In the genomic region with DNA sequence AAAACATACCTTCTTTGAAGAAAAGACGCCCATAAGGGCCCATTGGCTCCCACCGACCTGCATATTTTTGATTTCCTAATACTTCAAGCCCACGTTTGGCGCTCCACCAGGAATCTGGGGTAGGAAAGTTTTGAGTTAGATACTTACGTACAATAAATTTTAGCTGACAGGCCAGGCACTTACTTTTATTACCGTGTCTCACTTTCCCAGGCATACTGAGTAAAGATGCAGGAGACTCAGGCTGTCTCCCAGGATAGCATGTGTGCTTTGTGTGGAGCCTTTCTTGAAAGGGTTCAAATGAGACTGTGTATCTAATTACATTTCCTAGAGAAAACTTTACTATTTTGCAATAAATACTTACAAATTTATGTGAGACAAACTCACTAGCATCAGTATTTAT, we compare ENCODE assay signal across 28 mouse cellular contexts.
DNase-seq lines count a peak whose midpoint lies in the region; ATAC-seq and TF ChIP-seq lines count a peak whose summit lies in the region.
"Had no signal": no experiment of that assay in that cellular context is flagged by ENCODE, and none has a peak within 500 bp of the region (broad histone marks: within the 10 kb centered on the region; RNA-seq: fewer than 3 reads in every experiment).

No protein-coding gene starts in this region.

- no peak for ATAC-seq in embryonic facial prominence, embryonic 14.5 days (ENCODE audit: low read depth)
- ATAC-seq in kidney, postnatal 0 days (replicated peaks; ENCODE audit: low FRiP score, low read depth) = no peak
- ATAC-seq in limb, embryonic 13.5 days (ENCODE audit: low FRiP score, low read depth) = peak; percentile 67; the same call in 1 of the 2 replicates
- ATAC-seq: activated CD4-positive, CD25-positive, alpha-beta regulatory T cell, adult 4 months; CD4-positive, CD25-positive, alpha-beta regulatory T cell, adult 4 months; forebrain, embryonic 13.5 days; forebrain, embryonic 15.5 days; forebrain, postnatal 0 days had no signal

- TF ChIP-seq CTCF in kidney, postnatal 0 days (IDR thresholded peaks at IDR 0.05; ENCODE audit: low read depth) = no peak
- TF ChIP-seq CTCF in cerebellum, adult 2 months (IDR thresholded peaks at IDR 0.05; ENCODE audit: borderline replicate concordance, insufficient read depth, low read depth, low read length) = no peak

- no peaks in the 10 kb centered on the region for H3K4me1 ChIP-seq in embryonic facial prominence, embryonic 14.5 days (ENCODE audit: control insufficient read depth, insufficient read depth, low read length)
- 0 out of 2 replicates have a peak, but pooled peaks cover 4% of the 10 kb centered on the region for H3K4me1 ChIP-seq in embryonic facial prominence, embryonic 10.5 days
- H3K4me1 ChIP-seq in kidney, postnatal 0 days (replicated peaks; ENCODE audit: insufficient read depth, low read length) = no peaks in the 10 kb centered on the region
- H3K4me1 ChIP-seq in limb, embryonic 13.5 days = peaks cover 15% of the 10 kb centered on the region
- H3K4me1 ChIP-seq in cerebellum, adult 2 months (ENCODE audit: control insufficient read depth, insufficient read depth, low read length) = no peaks in the 10 kb centered on the region
- H3K4me1 ChIP-seq: embryonic facial prominence, embryonic 12.5 days; forebrain, embryonic 13.5 days; forebrain, embryonic 15.5 days had no signal

- H3K27me3 ChIP-seq in embryonic facial prominence, embryonic 14.5 days (replicated peaks; ENCODE audit: control insufficient read depth, insufficient read depth, low read length) = no peaks in the 10 kb centered on the region
- H3K27me3 ChIP-seq in embryonic facial prominence, embryonic 10.5 days (replicated peaks; ENCODE audit: low read depth, poor library complexity, severe bottlenecking) = no peaks in the 10 kb centered on the region
- no peaks in the 10 kb centered on the region for H3K27me3 ChIP-seq in kidney, postnatal 0 days (ENCODE audit: insufficient read depth, low read length)
- H3K27me3 ChIP-seq in limb, embryonic 13.5 days = no peaks in the 10 kb centered on the region
- no peaks in the 10 kb centered on the region for H3K27me3 ChIP-seq in cerebellum, adult 2 months (ENCODE audit: control insufficient read depth, insufficient read depth, low read length)
- H3K27me3 ChIP-seq: CH12.LX; embryonic facial prominence, embryonic 12.5 days; embryonic facial prominence, embryonic 15.5 days; forebrain, embryonic 13.5 days; forebrain, embryonic 15.5 days had no signal

- H3K4me2 ChIP-seq in embryonic facial prominence, embryonic 14.5 days (ENCODE audit: low read depth, low read length) = no peak overlapping the region
- no peak overlapping the region for H3K4me2 ChIP-seq in kidney, postnatal 0 days (ENCODE audit: low read length)
- H3K4me2 ChIP-seq in limb, embryonic 13.5 days (replicated peaks) = no peak overlapping the region
- H3K4me2 ChIP-seq: embryonic facial prominence, embryonic 12.5 days; embryonic facial prominence, embryonic 15.5 days; forebrain, embryonic 13.5 days; forebrain, embryonic 15.5 days had no signal

- H3K27ac ChIP-seq in embryonic facial prominence, embryonic 14.5 days (replicated peaks; ENCODE audit: low read depth, low read length) = no peak overlapping the region
- no peak overlapping the region for H3K27ac ChIP-seq in embryonic facial prominence, embryonic 10.5 days (replicated peaks)
- no peak overlapping the region for H3K27ac ChIP-seq in kidney, postnatal 0 days
- no peak overlapping the region; the same call in 1 of the 2 replicates for H3K27ac ChIP-seq in limb, embryonic 13.5 days
- no peak overlapping the region for H3K27ac ChIP-seq in cerebellum, adult 2 months (ENCODE audit: insufficient read depth, low read length)
- H3K27ac ChIP-seq: embryonic facial prominence, embryonic 12.5 days; embryonic facial prominence, embryonic 15.5 days; forebrain, embryonic 13.5 days; forebrain, embryonic 15.5 days had no signal

- no peak for TF ChIP-seq POLR2A in cerebellum, adult 2 months (IDR thresholded peaks at IDR 0.05; ENCODE audit: borderline replicate concordance, insufficient read depth, low read length)

- no peaks in the 10 kb centered on the region for H3K9me3 ChIP-seq in embryonic facial prominence, embryonic 14.5 days (ENCODE audit: control insufficient read depth, low read length)
- no peaks in the 10 kb centered on the region for H3K9me3 ChIP-seq in embryonic facial prominence, embryonic 10.5 days
- H3K9me3 ChIP-seq in kidney, postnatal 0 days (replicated peaks; ENCODE audit: low read length) = no peaks in the 10 kb centered on the region
- H3K9me3 ChIP-seq in limb, embryonic 13.5 days = no peaks in the 10 kb centered on the region
- H3K9me3 ChIP-seq: embryonic facial prominence, embryonic 12.5 days; embryonic facial prominence, embryonic 15.5 days; forebrain, embryonic 13.5 days; forebrain, embryonic 15.5 days had no signal

- H3K4me3 ChIP-seq in embryonic facial prominence, embryonic 14.5 days (ENCODE audit: low read depth, low read length) = no peak overlapping the region
- no peak overlapping the region for H3K4me3 ChIP-seq in embryonic facial prominence, embryonic 10.5 days
- no peak overlapping the region for H3K4me3 ChIP-seq in kidney, postnatal 0 days (replicated peaks; ENCODE audit: low read depth, low read length)
- H3K4me3 ChIP-seq in limb, embryonic 13.5 days = no peak overlapping the region
- H3K4me3 ChIP-seq in cerebellum, adult 2 months (replicated peaks; ENCODE audit: insufficient read depth, low read depth, low read length) = no peak overlapping the region
- H3K4me3 ChIP-seq: embryonic facial prominence, embryonic 12.5 days; embryonic facial prominence, embryonic 15.5 days; erythroblast, embryonic 14.5 days; forebrain, embryonic 13.5 days; forebrain, embryonic 15.5 days had no signal

- 65% methylated on average over 6 of the region's 6 CpGs for WGBS in embryonic facial prominence, embryonic 14.5 days
- 92% methylated on average over 6 of the region's 6 CpGs for WGBS in embryonic facial prominence, embryonic 10.5 days
- WGBS in kidney, postnatal 0 days = 35% methylated on average over 6 of the region's 6 CpGs
- 20% methylated on average over 6 of the region's 6 CpGs for WGBS in limb, embryonic 13.5 days
- 89% methylated on average over 6 of the region's 6 CpGs for WGBS in cerebellum, adult 2 months

- peak; percentile 32 for DNase-seq in embryonic facial prominence, embryonic 14.5 days (ENCODE audit: low spot score)
- DNase-seq in embryonic facial prominence, embryonic 10.5 days (ENCODE audit: low spot score) = no peak
- peak; percentile 62 for DNase-seq in kidney, postnatal 0 days (ENCODE audit: low spot score)
- no peak for DNase-seq in kidney, postnatal 25 days
- peak; percentile 1 for DNase-seq in NIH3T3 (ENCODE audit: low read depth)
- no peak for DNase-seq in cerebellum, adult 2 months
- no peak for DNase-seq in T-cell, adult 2 months (ENCODE audit: low spot score)
- DNase-seq: adrenal gland, adult 8-10 months; adrenal gland, postnatal 14 days; adrenal gland, postnatal 36 days; B cell, adult 2 months; cerebellum, adult 11-12 months; cerebellum, adult 8-10 months; cerebellum, adult 9-11 months; cerebellum, postnatal 14 days; cerebellum, postnatal 36 days; embryo, embryonic 11 days; forebrain, postnatal 0 days had no signal

- no peak overlapping the region for H3K9ac ChIP-seq in embryonic facial prominence, embryonic 14.5 days (ENCODE audit: low read depth, low read length)
- no peak overlapping the region for H3K9ac ChIP-seq in kidney, postnatal 0 days (ENCODE audit: low read depth, low read length)
- H3K9ac ChIP-seq in limb, embryonic 13.5 days = no peak overlapping the region
- H3K9ac ChIP-seq: embryonic facial prominence, embryonic 12.5 days; embryonic facial prominence, embryonic 15.5 days; forebrain, embryonic 13.5 days; forebrain, embryonic 15.5 days; forebrain, postnatal 0 days had no signal

- H3K36me3 ChIP-seq in embryonic facial prominence, embryonic 14.5 days (ENCODE audit: control insufficient read depth, insufficient read depth, low read length) = no peaks in the 10 kb centered on the region
- no peaks in the 10 kb centered on the region for H3K36me3 ChIP-seq in embryonic facial prominence, embryonic 10.5 days (replicated peaks)
- H3K36me3 ChIP-seq in kidney, postnatal 0 days (ENCODE audit: insufficient read depth, low read length) = no peaks in the 10 kb centered on the region
- H3K36me3 ChIP-seq in limb, embryonic 13.5 days = no peaks in the 10 kb centered on the region
- H3K36me3 ChIP-seq: embryonic facial prominence, embryonic 12.5 days; embryonic facial prominence, embryonic 15.5 days; forebrain, embryonic 15.5 days; G1E had no signal

Comparison
In these comparisons a context has a peak if more than half of its experiments do, and no peak if none do; other contexts are left out.
1. DNase-seq: peak in embryonic facial prominence, embryonic 14.5 days (single experiment), kidney, postnatal 0 days (single experiment) and NIH3T3 (single experiment); none in embryonic facial prominence, embryonic 10.5 days (single experiment), kidney, postnatal 25 days (0 of 2), cerebellum, adult 2 months (0 of 2) and T-cell, adult 2 months (single experiment).